Mouse (Mus musculus) lung, postnatal 36 days (tissue): ENCODE measurements at regions not wholly inside any gene's neighbourhood (a gene's known extent, or its start where the extent isn't known, plus 50 kb on each side); places are given as distances from the start of the nearest gene placed in this dataset.

Source experiments
- DNase-seq: peaks from one replicate; pipeline ENCODE4 v3.0.0; 2022; ENCODE audit warnings: mixed read lengths

GRCm38 (mm10) chr1:77933095-77933766 is 263.7 kb downstream of the Pax3 start:
- DNase-seq = peak; percentile 35

GRCm38 (mm10) chr1:77932226-77932625 is 264.7 kb downstream of the Pax3 start:
- DNase-seq = peak; percentile 25

- DNase-seq = peak; percentile 16
Observed at GRCm38 (mm10) chr1:77930661-77931060, 266.3 kb downstream of the Pax3 start.

GRCm38 (mm10) chr1:77929552-77929951 is 267.4 kb downstream of the Pax3 start:
- no peak for DNase-seq

GRCm38 (mm10) chr1:77926146-77926545 is 270.8 kb downstream of the Pax3 start:
- DNase-seq = no peak

GRCm38 (mm10) chr1:77896226-77896625 is 300.7 kb downstream of the Pax3 start:
- DNase-seq = peak; percentile 16

GRCm38 (mm10) chr1:77879026-77879425 is 317.9 kb downstream of the Pax3 start:
- no peak for DNase-seq

- no peak for DNase-seq
Observed at GRCm38 (mm10) chr1:77870125-77870524, 326.8 kb downstream of the Pax3 start.

GRCm38 (mm10) chr1:77869174-77869573 is 327.8 kb downstream of the Pax3 start:
- no peak for DNase-seq

- no peak for DNase-seq
Observed at GRCm38 (mm10) chr1:77859931-77860330, 337.0 kb downstream of the Pax3 start.

- DNase-seq = no peak
Observed at GRCm38 (mm10) chr1:77854366-77854765, 339.5 kb upstream of the Epha4 start.

GRCm38 (mm10) chr1:77847766-77848615 is 333.1 kb upstream of the Epha4 start:
- DNase-seq = no peak

GRCm38 (mm10) chr1:77846039-77846727 is 331.3 kb upstream of the Epha4 start:
- DNase-seq = no peak

GRCm38 (mm10) chr1:77840672-77841071 is 325.8 kb upstream of the Epha4 start:
- no peak for DNase-seq

GRCm38 (mm10) chr1:77832174-77832573 is 317.3 kb upstream of the Epha4 start:
- no peak for DNase-seq

GRCm38 (mm10) chr1:77824716-77825387 is 310.0 kb upstream of the Epha4 start:
- DNase-seq = no peak

- no peak for DNase-seq
Observed at GRCm38 (mm10) chr1:77823801-77824687, 309.2 kb upstream of the Epha4 start.

- no peak for DNase-seq
Observed at GRCm38 (mm10) chr1:77820101-77820500, 305.2 kb upstream of the Epha4 start.

- DNase-seq = no peak
Observed at GRCm38 (mm10) chr1:77815451-77815850, 300.6 kb upstream of the Epha4 start.

- DNase-seq = no peak
Observed at GRCm38 (mm10) chr1:77811573-77811972, 296.7 kb upstream of the Epha4 start.

- no peak for DNase-seq
Observed at GRCm38 (mm10) chr1:77790974-77791373, 276.1 kb upstream of the Epha4 start.

- DNase-seq = peak; percentile 70
Observed at GRCm38 (mm10) chr1:77754326-77754725, 239.4 kb upstream of the Epha4 start.
